Mouse (Mus musculus) kidney, embryonic 14.5 days (tissue): Measurements from ENCODE around the gene Mylk2. TPM values are rescaled to one million over a fixed set of nuclear protein-coding genes. Genes with fewer than 3 reads are reported as not detected.

Experiments used
- ATAC-seq: fragments of 200-750 bp; cut with Nextera tagmentation; 2 replicates; pipeline ENCODE4 v1.8.0; 2017; ENCODE audit warnings: moderate number of reproducible peaks, mild to moderate bottlenecking, moderate TSS enrichment, moderate library complexity; ENCODE audit not compliant: low FRiP score, low TSS enrichment
- H3K27ac ChIP-seq: fragments of 300-500 bp; sonication (generic); 2 replicates; pipeline ENCODE4 v1.5.1; 2014; ENCODE audit warnings: low read depth, mild to moderate bottlenecking, low read length, moderate library complexity, mixed read lengths
- H3K27me3 ChIP-seq: fragments of 300-500 bp; sonication (generic); 2 replicates; pipeline ENCODE4 v1.6.1; 2014; ENCODE audit warnings: mild to moderate bottlenecking, low read length; ENCODE audit not compliant: control insufficient read depth, insufficient read depth
- H3K36me3 ChIP-seq: fragments of 300-500 bp; sonication (generic); 2 replicates; pipeline ENCODE4 v1.6.1; 2014; ENCODE audit warnings: low read length, mixed read lengths; ENCODE audit not compliant: control insufficient read depth, insufficient read depth
- H3K4me1 ChIP-seq: fragments of 300-500 bp; sonication (generic); 2 replicates; pipeline ENCODE4 v1.6.1; 2014; ENCODE audit warnings: low read length, mixed read lengths; ENCODE audit not compliant: control insufficient read depth, insufficient read depth
- H3K4me2 ChIP-seq: fragments of 300-500 bp; sonication (generic); replicated peaks from 2 replicates; pipeline ENCODE4 v1.6.1; 2014; ENCODE audit warnings: low read depth, mild to moderate bottlenecking, low read length
- H3K4me3 ChIP-seq: fragments of 300-500 bp; sonication (generic); 2 replicates; pipeline ENCODE4 v1.5.1; 2014; ENCODE audit warnings: mild to moderate bottlenecking, low read length
- H3K9ac ChIP-seq: fragments of 300-500 bp; sonication (generic); 2 replicates; pipeline ENCODE4 v1.6.1; 2014; ENCODE audit warnings: low read depth, mild to moderate bottlenecking, low read length, moderate library complexity
- H3K9me3 ChIP-seq: fragments of 300-500 bp; sonication (generic); 2 replicates; pipeline ENCODE4 v1.6.1; 2016; ENCODE audit warnings: low read length; ENCODE audit not compliant: control insufficient read depth
- WGBS: fragments of 180-500 bp; shearing (Covaris S2); extraction: QIAGEN DNeasy Blood & Tissue Kit; methylation state at CpG from one replicate; pipeline ENCODE4 v1.1.7; 2014; 5-methylcytosine and 5-hydroxymethylcytosine counted together
- microRNA-seq: library from miRNA; unstranded; fragments of <30 nt; microRNA quantifications from one replicate; pipeline ENCODE4, GENCODE M21; 2016
- polyA plus RNA-seq: library from polyadenylated mRNA; unstranded; fragments of >200 nt; fragmentation: Nextera tagmentation; extraction: Ambion mirVana; gene quantifications from 2 replicates; pipeline ENCODE4 v1.2.1, GENCODE M21; 2014

Mylk2 gene
- polyA plus RNA-seq, 1 experiment from 2014 or later, result not detected

GRCm38 (mm10) chr2:152965555-152965954 lies 54.4 kb downstream of the Mylk2 start:
- Histone ChIP-seq H3K4me1 (peaks cover 3% of the 10 kb centered on the region; the same call in 1 of the 2 replicates), H3K27ac (no peak overlapping the region), H3K36me3 (no peaks in the 10 kb centered on the region), H3K4me3 (no peak overlapping the region), H3K9me3 (no peaks in the 10 kb centered on the region), H3K27me3 (no peaks in the 10 kb centered on the region), H3K4me2 (no peak overlapping the region), H3K9ac (no peak overlapping the region)
- WGBS, result 70% methylated on average over 4 of the region's 4 CpGs
- ATAC-seq, result no peak

Small RNAs within 50 kb of the gene (microRNA-seq; reads per million reads assigned to microRNA genes)
- 1.7 reads per million for gene Mir5622

Other genes starting within 250 kb of the Mylk2 start
- gene H13, start 241.9 kb upstream of the Mylk2 start, polyA plus RNA-seq, result 127 and 147 TPM in 2 replicates
- 35.4 and 40.8 TPM in 2 replicates for gene Mcts2, start 224.3 kb upstream of the Mylk2 start, polyA plus RNA-seq
- gene Id1, start 175.1 kb upstream of the Mylk2 start, polyA plus RNA-seq, result 129 and 178 TPM in 2 replicates
- gene Cox4i2, start 157.2 kb upstream of the Mylk2 start, polyA plus RNA-seq, result 12.1 and 18.8 TPM in 2 replicates
- gene Bcl2l1, start 79.6 kb upstream of the Mylk2 start, polyA plus RNA-seq, result 66.9 and 96.1 TPM in 2 replicates
- gene Tpx2, start 63.4 kb upstream of the Mylk2 start, polyA plus RNA-seq, result 107 and 124 TPM in 2 replicates
- gene Foxs1, start 21.9 kb downstream of the Mylk2 start, polyA plus RNA-seq, result 4.4 and 4.8 TPM in 2 replicates
- 2.3 and 2.5 TPM in 2 replicates for gene Dusp15, start 40.3 kb downstream of the Mylk2 start, polyA plus RNA-seq
- gene Ttll9, start 51.1 kb downstream of the Mylk2 start, polyA plus RNA-seq, result 1.1 and 1.2 TPM in 2 replicates
- 58.2 and 79.8 TPM in 2 replicates for gene Pdrg1, start 104.1 kb downstream of the Mylk2 start, polyA plus RNA-seq
- gene Xkr7, start 120.5 kb downstream of the Mylk2 start, polyA plus RNA-seq, result not detected in 2 replicates
- gene Ccm2l, start 154.6 kb downstream of the Mylk2 start, polyA plus RNA-seq, result 4.2 and 4.4 TPM in 2 replicates
- gene Hck, start 197.1 kb downstream of the Mylk2 start, polyA plus RNA-seq, result 3.9 and 4.8 TPM in 2 replicates
- gene Tm9sf4, start 250.0 kb downstream of the Mylk2 start, polyA plus RNA-seq, result 71.1 and 99.4 TPM in 2 replicates